Mouse (Mus musculus): ENCODE measurements around the gene Cdh4.

DNA sequence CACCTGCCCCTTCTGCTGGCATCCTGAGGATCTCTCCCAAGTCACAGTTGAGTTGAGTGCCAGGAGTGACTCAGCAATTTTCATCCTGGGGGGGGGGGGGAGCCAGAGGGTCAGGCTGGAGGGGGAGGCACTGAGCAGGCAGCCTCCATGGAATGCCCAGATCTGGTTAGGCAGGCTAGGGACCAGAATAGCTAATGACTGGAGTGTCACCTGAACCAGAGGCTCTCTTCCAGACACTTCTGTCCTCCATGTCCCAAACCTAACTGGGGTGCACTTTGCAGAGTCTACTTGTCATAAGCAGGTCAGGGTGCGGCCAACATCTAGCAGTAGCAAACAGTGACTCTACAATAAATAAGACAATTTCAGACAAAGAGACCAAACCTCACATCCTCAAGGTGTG is 52.0 kb downstream of the Cdh4 start:
- TF ChIP-seq CTCF (IDR thresholded peaks at IDR 0.05; ENCODE audit: borderline replicate concordance, extremely low read depth, insufficient read depth, insufficient read length) (no peak), POLR2A (IDR thresholded peaks at IDR 0.05; ENCODE audit: borderline replicate concordance, extremely low read depth, insufficient read depth, insufficient read length, poor library complexity, severe bottlenecking) (no peak)

All from brain, embryonic 14.5 days (tissue).